Mouse (Mus musculus): ENCODE measurements around the gene Retreg3.

Gene Retreg3

GRCm38 (mm10) chr11:101070987-101071386 is 48.7 kb downstream of the Retreg3 start:
- DNase-seq, result no peak

- no peak for DNase-seq
Observed at GRCm38 (mm10) chr11:101070189-101070527, 49.5 kb downstream of the Retreg3 start.

- DNase-seq, result peak; percentile 95
Observed at GRCm38 (mm10) chr11:101069391-101070188, 50.1 kb downstream of the Retreg3 start, which contains the start of gene Naglu. TSS of gene Naglu (plus strand) at chr11:101070012.

- DNase-seq, result peak; percentile 83
Observed at GRCm38 (mm10) chr11:101066549-101067412, 52.9 kb downstream of the Retreg3 start.

- no peak for DNase-seq
Observed at GRCm38 (mm10) chr11:101065002-101065401, 54.7 kb downstream of the Retreg3 start.

GRCm38 (mm10) chr11:101064462-101064861 is 55.2 kb downstream of the Retreg3 start:
- DNase-seq, result no peak

- no peak for DNase-seq
Observed at GRCm38 (mm10) chr11:101063676-101064327, 55.9 kb downstream of the Retreg3 start.

GRCm38 (mm10) chr11:101062971-101063675 is 56.6 kb downstream of the Retreg3 start:
- DNase-seq, result no peak

- DNase-seq, result no peak
Observed at GRCm38 (mm10) chr11:101062165-101062884, 57.4 kb downstream of the Retreg3 start.

- no peak for DNase-seq
Observed at GRCm38 (mm10) chr11:101061049-101061448, 58.6 kb downstream of the Retreg3 start.

GRCm38 (mm10) chr11:101060126-101060525 is 59.6 kb downstream of the Retreg3 start:
- DNase-seq, result no peak

- DNase-seq, result no peak
Observed at GRCm38 (mm10) chr11:101059473-101059872, 60.2 kb downstream of the Retreg3 start.

GRCm38 (mm10) chr11:101058726-101059125 is 61.0 kb downstream of the Retreg3 start:
- DNase-seq, result no peak

- peak; percentile 88 for DNase-seq
Observed at GRCm38 (mm10) chr11:101057860-101058259, 61.8 kb downstream of the Retreg3 start.

GRCm38 (mm10) chr11:101056885-101057284 is 62.8 kb downstream of the Retreg3 start:
- DNase-seq, result no peak

- DNase-seq, result no peak
Observed at GRCm38 (mm10) chr11:101055418-101055817, 64.3 kb downstream of the Retreg3 start.

GRCm38 (mm10) chr11:101053974-101054373 is 65.7 kb downstream of the Retreg3 start:
- DNase-seq, result no peak

- no peak for DNase-seq
Observed at GRCm38 (mm10) chr11:101052751-101053473, 66.8 kb downstream of the Retreg3 start.

GRCm38 (mm10) chr11:101051617-101052016 is 68.1 kb downstream of the Retreg3 start:
- no peak for DNase-seq

- no peak for DNase-seq
Observed at GRCm38 (mm10) chr11:101051051-101051493, 68.6 kb downstream of the Retreg3 start.

GRCm38 (mm10) chr11:101050359-101050758 is 69.3 kb downstream of the Retreg3 start:
- no peak for DNase-seq

All from right cerebral cortex, postnatal 4 days (tissue).